Mouse (Mus musculus) embryonic facial prominence, embryonic 14.5 days (tissue): Measurements from ENCODE around the gene Bank1. TPM values are rescaled to one million over a fixed set of nuclear protein-coding genes. Genes with fewer than 3 reads are reported as not detected.

Experiments
- ATAC-seq: fragments of 200-750 bp; cut with Nextera tagmentation; 2 replicates; pipeline ENCODE4 v1.8.0; 2017; ENCODE audit warnings: low read depth, moderate number of reproducible peaks, moderate TSS enrichment
- DNase-seq: peaks from one replicate; pipeline ENCODE4 v3.0.0-alpha.2; 2015; ENCODE audit warnings: low spot score
- H3K27ac ChIP-seq: fragments of 300-500 bp; sonication (generic); replicated peaks from 2 replicates; pipeline ENCODE4 v1.5.1; 2014; ENCODE audit warnings: low read depth, mild to moderate bottlenecking, low read length, moderate library complexity
- H3K27me3 ChIP-seq: fragments of 300-500 bp; sonication (generic); replicated peaks from 2 replicates; pipeline ENCODE4 v1.6.1; 2014; ENCODE audit warnings: low read length; ENCODE audit not compliant: control insufficient read depth, insufficient read depth
- H3K36me3 ChIP-seq: fragments of 300-500 bp; sonication (generic); 2 replicates; pipeline ENCODE4 v1.6.1; 2014; ENCODE audit warnings: low read length, mixed read lengths; ENCODE audit not compliant: control insufficient read depth, insufficient read depth
- H3K4me1 ChIP-seq: fragments of 300-500 bp; sonication (generic); 2 replicates; pipeline ENCODE4 v1.6.1; 2014; ENCODE audit warnings: antibody characterized with exemption, low read length; ENCODE audit not compliant: control insufficient read depth, insufficient read depth
- H3K4me2 ChIP-seq: fragments of 300-500 bp; sonication (generic); 2 replicates; pipeline ENCODE4 v1.6.1; 2014; ENCODE audit warnings: low read depth, mild to moderate bottlenecking, low read length, moderate library complexity, mixed read lengths
- H3K4me3 ChIP-seq: fragments of 300-500 bp; sonication (generic); 2 replicates; pipeline ENCODE4 v1.5.1; 2014; ENCODE audit warnings: low read depth, mild to moderate bottlenecking, low read length
- H3K9ac ChIP-seq: fragments of 300-500 bp; sonication (generic); 2 replicates; pipeline ENCODE4 v1.6.1; 2014; ENCODE audit warnings: low read depth, mild to moderate bottlenecking, low read length, moderate library complexity, mixed read lengths
- H3K9me3 ChIP-seq: fragments of 300-500 bp; sonication (generic); 2 replicates; pipeline ENCODE4 v1.6.1; 2016; ENCODE audit warnings: low read length; ENCODE audit not compliant: control insufficient read depth
- WGBS: fragments of 180-500 bp; shearing (Covaris S2); extraction: QIAGEN DNeasy Blood & Tissue Kit; methylation state at CpG from one replicate; pipeline ENCODE4 v1.1.7; 2014; 5-methylcytosine and 5-hydroxymethylcytosine counted together
- polyA plus RNA-seq: library from polyadenylated mRNA; unstranded; fragments of >200 nt; fragmentation: Nextera tagmentation; extraction: Ambion mirVana; gene quantifications from 2 replicates; pipeline ENCODE4 v1.2.1, GENCODE M21; 2014

The Bank1 gene
- polyA plus RNA-seq, 1 experiment from 2014 or later, result 1.1 TPM

- Histone ChIP-seq H3K9ac (no peak overlapping the region), H3K27ac (no peak overlapping the region), H3K9me3 (no peaks in the 10 kb centered on the region), H3K4me1 (no peaks in the 10 kb centered on the region), H3K4me3 (no peak overlapping the region), H3K36me3 (no peaks in the 10 kb centered on the region), H3K4me2 (no peak overlapping the region), H3K27me3 (no peaks in the 10 kb centered on the region)
- ATAC-seq (no peak), DNase-seq (no peak)
- 65% methylated on average over 2 of the region's 2 CpGs for WGBS
Measured at GRCm38 (mm10) chr3:136297355-136297754, 28.5 kb downstream of the Bank1 start.

DNA sequence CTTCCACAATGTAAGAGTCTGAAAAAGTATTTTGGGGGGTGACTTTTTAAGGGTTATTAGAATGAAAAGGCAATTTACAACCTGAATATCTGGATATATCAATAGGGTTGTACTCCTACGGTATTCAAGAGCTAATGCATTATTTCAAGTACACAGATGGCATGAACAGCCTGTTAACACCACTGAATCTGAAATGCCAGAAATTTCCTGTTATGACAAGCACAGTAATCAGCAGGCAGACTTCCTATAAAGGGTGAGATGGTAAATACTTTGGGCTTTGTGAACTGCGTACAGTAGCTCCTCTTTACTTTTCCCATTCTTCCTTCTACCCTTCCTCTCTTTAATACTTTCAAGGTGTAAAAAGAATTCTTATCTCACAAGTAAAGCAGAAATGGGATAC lies 30.6 kb downstream of the Bank1 start:
- no peak overlapping the region for H3K27ac ChIP-seq
- no peak for DNase-seq
- H3K9ac ChIP-seq, result no peak overlapping the region
- no peaks in the 10 kb centered on the region for H3K36me3 ChIP-seq
- no peaks in the 10 kb centered on the region for H3K27me3 ChIP-seq
- ATAC-seq, result no peak
- H3K4me1 ChIP-seq, result no peaks in the 10 kb centered on the region
- WGBS, result 75% methylated on average over 2 of the region's 2 CpGs
- no peak overlapping the region for H3K4me3 ChIP-seq
- no peak overlapping the region for H3K4me2 ChIP-seq
- H3K9me3 ChIP-seq, result no peaks in the 10 kb centered on the region

GRCm38 (mm10) chr3:136287883-136288282 lies 38.0 kb downstream of the Bank1 start:
- ATAC-seq (no peak), DNase-seq (no peak)
- Histone ChIP-seq H3K9ac (no peak overlapping the region), H3K27ac (no peak overlapping the region), H3K36me3 (no peaks in the 10 kb centered on the region), H3K4me3 (no peak overlapping the region), H3K27me3 (no peaks in the 10 kb centered on the region), H3K4me1 (no peaks in the 10 kb centered on the region), H3K4me2 (no peak overlapping the region), H3K9me3 (no peaks in the 10 kb centered on the region)
- WGBS, result 67% methylated on average over 2 of the region's 2 CpGs

DNA sequence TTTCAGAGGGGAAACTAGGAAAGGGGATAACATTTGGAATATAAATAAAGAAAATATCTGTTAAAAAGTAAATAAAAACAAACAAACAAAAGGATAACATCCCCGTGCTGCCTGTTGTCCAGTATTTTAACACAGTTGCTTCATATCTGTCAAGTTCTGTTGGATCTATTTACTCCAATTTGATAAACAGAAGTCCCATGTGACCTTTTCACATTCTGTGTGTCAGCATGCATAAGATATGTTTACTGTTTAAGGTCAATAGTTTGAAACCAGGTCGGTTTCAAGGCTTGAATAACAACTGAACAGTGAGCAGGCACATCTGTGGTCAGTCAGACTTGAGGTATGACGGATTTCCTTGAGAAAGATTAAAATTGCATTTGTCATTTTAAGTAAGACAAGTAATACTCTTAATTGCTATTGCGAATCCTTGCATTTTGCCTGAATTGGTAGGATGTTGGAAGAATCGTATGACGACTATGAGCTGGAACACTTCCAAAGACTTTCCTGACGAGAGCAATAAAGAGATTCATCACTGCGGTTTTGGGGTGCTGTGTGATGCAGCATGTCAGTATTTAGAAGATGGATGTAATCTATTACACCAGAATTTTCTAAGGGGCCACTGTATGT lies 60.8 kb downstream of the Bank1 start:
- no peak for DNase-seq
- Histone ChIP-seq H3K4me3 (no peak overlapping the region), H3K36me3 (no peaks in the 10 kb centered on the region), H3K4me2 (no peak overlapping the region), H3K27me3 (no peaks in the 10 kb centered on the region), H3K9me3 (no peaks in the 10 kb centered on the region), H3K27ac (no peak overlapping the region), H3K9ac (no peak overlapping the region), H3K4me1 (no peaks in the 10 kb centered on the region)
- 64% methylated on average over 8 of the region's 8 CpGs for WGBS
- ATAC-seq, result no peak

DNA sequence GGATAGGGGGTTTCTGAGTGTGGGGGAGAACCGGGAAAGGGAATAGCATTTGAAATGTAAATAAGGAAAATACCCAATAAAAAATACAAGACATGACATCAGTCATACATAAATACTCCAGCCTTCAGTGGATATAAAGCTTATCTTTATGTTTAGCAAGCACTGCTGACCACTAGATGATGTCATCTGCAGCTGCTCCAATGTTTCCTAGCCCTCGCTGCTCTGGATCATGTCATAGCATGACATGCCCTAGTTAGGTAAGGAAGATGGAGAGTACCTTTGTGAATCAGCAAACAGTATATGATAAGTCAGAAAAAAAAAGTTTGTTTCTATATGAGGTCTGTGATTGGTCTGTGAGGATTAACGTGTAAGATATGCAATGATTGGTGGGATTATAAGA lies 68.1 kb downstream of the Bank1 start:
- H3K27me3 ChIP-seq, result no peaks in the 10 kb centered on the region
- no peak overlapping the region for H3K4me2 ChIP-seq
- H3K36me3 ChIP-seq, result no peaks in the 10 kb centered on the region
- no peaks in the 10 kb centered on the region for H3K4me1 ChIP-seq
- no peak overlapping the region for H3K27ac ChIP-seq
- no peaks in the 10 kb centered on the region for H3K9me3 ChIP-seq
- WGBS, result 82% methylated on average over 3 of the region's 3 CpGs
- no peak for DNase-seq
- ATAC-seq, result no peak
- H3K9ac ChIP-seq, result no peak overlapping the region
- no peak overlapping the region for H3K4me3 ChIP-seq

DNA sequence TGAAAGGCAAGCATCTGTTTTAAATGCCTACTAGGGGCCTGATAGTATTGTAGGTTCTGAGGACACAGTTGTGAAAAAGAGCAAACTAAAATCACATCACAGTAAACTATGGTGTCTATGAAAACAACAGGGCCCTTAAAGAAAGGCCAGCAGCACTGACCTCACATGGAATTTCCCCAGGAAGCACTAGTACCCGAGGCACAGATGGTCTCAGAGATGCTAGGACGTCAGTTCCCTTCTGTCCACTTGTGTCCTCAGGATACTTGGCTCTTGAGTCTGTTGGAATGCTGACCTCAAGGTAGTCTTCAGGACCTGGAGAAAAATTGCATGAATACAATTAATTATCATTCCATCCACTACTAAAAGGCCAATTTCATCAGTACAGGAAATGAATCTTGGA lies 71.2 kb downstream of the Bank1 start:
- H3K9me3 ChIP-seq, result no peaks in the 10 kb centered on the region
- ATAC-seq (no peak), DNase-seq (no peak)
- no peak overlapping the region for H3K27ac ChIP-seq
- H3K4me2 ChIP-seq, result no peak overlapping the region
- no peak overlapping the region for H3K4me3 ChIP-seq
- H3K36me3 ChIP-seq, result no peaks in the 10 kb centered on the region
- no peaks in the 10 kb centered on the region for H3K4me1 ChIP-seq
- H3K9ac ChIP-seq, result no peak overlapping the region
- no peaks in the 10 kb centered on the region for H3K27me3 ChIP-seq
- WGBS, result 19% methylated on average over 2 of the region's 2 CpGs

DNA sequence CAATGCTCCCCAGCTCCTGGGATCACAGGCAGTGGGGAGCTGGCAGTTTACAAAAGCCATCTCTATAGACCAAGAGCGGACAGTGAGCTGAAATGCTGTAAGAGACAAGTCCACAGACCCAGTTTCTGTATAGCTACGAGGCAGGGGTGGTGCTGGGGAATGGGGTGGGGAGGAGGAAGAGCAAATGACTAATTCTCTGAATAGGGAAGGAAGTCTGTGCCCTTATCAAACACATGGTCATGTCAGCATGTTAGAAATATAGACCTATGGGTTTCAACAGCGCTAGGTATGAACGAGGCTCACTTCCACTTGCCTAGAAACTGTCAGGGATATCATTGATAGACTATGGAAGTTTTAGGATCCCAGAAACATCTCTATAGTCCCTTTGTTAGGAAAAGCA lies 73.0 kb downstream of the Bank1 start:
- no peaks in the 10 kb centered on the region for H3K27me3 ChIP-seq
- no peak overlapping the region for H3K9ac ChIP-seq
- no peak overlapping the region for H3K4me2 ChIP-seq
- 77% methylated on average over 4 of the region's 4 CpGs for WGBS
- no peaks in the 10 kb centered on the region for H3K4me1 ChIP-seq
- no peaks in the 10 kb centered on the region for H3K36me3 ChIP-seq
- ATAC-seq (no peak), DNase-seq (no peak)
- H3K9me3 ChIP-seq, result no peaks in the 10 kb centered on the region
- no peak overlapping the region for H3K27ac ChIP-seq
- no peak overlapping the region for H3K4me3 ChIP-seq

DNA sequence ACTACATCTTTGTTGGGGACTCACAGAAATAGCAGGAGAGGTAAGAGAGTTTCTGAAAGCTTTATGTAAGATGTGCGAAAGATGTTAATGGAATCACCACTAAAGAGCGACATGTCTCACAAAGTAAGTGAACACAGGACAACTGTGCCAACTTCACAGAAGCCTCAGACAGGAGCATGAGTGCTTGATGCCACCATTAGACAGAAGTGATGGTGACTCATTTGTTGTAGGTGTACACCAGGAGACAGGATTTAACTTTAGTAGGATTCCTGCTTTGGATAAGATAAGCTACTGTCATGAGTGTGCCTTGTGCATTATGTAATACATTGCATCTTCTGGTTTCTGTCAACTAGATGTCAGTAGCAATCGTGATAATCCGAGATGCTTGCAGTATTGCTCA lies 74.3 kb downstream of the Bank1 start:
- H3K9ac ChIP-seq, result no peak overlapping the region
- ATAC-seq, result no peak
- no peak for DNase-seq
- H3K27me3 ChIP-seq, result no peaks in the 10 kb centered on the region
- 85% methylated on average over 4 of the region's 4 CpGs for WGBS
- no peaks in the 10 kb centered on the region for H3K9me3 ChIP-seq
- H3K4me1 ChIP-seq, result no peaks in the 10 kb centered on the region
- no peak overlapping the region for H3K4me2 ChIP-seq
- no peak overlapping the region for H3K27ac ChIP-seq
- H3K36me3 ChIP-seq, result no peaks in the 10 kb centered on the region
- no peak overlapping the region for H3K4me3 ChIP-seq

- 74% methylated on average over 5 of the region's 5 CpGs for WGBS
- Histone ChIP-seq H3K27me3 (no peaks in the 10 kb centered on the region), H3K4me1 (no peaks in the 10 kb centered on the region), H3K36me3 (no peaks in the 10 kb centered on the region), H3K9me3 (no peaks in the 10 kb centered on the region), H3K4me3 (no peak overlapping the region), H3K27ac (no peak overlapping the region), H3K4me2 (no peak overlapping the region), H3K9ac (no peak overlapping the region)
- ATAC-seq (no peak), DNase-seq (no peak)
Measured at GRCm38 (mm10) chr3:136247331-136247730, 78.5 kb downstream of the Bank1 start.
